Mouse (Mus musculus): ENCODE measurements around the gene Secisbp2l.

DNA sequence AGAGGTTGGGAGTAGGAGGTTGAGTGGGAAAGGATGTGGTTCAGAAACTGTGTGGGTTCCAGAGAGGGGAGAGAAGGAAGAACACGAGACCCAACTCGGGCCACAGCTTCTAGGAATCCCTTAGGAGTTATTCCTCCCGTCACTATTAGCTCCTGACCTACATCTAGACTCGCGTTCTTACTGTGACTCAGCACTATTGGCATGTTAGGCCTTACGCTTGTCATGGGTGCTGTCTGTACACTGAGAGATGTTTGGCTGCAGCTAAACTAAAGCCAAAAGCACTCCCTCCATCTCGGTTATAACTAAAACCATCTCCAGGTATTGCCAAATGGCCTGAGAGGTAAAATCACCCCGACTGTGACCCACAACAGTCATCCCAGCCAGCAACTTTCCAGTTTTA is 66.1 kb downstream of the Secisbp2l start:
- TF ChIP-seq CTCF (IDR thresholded peaks at IDR 0.05; ENCODE audit: extremely low read depth, insufficient read length, insufficient replicate concordance, low read depth, low read length) (no peak), POLR2A (IDR thresholded peaks at IDR 0.05; ENCODE audit: low read depth, low read length) (no peak)

Measured in small intestine, adult 2 months (tissue).